Mouse (Mus musculus) hindbrain, embryonic 10.5 days (tissue): ENCODE results near the gene Dph1. TPM values are rescaled to one million over a fixed set of nuclear protein-coding genes. Genes with fewer than 3 reads are reported as not detected.

Experiments used
- DNase-seq: peaks from one replicate; pipeline ENCODE4 v3.0.0-alpha.2; 2017; ENCODE audit warnings: low spot score
- H3K27ac ChIP-seq: fragments of 300-500 bp; sonication (generic); 2 replicates; pipeline ENCODE4 v1.5.1; 2016; ENCODE audit warnings: mild to moderate bottlenecking, moderate library complexity
- H3K27me3 ChIP-seq: fragments of 300-500 bp; sonication (generic); 2 replicates; pipeline ENCODE4 v1.6.1; 2016; ENCODE audit warnings: mild to moderate bottlenecking; ENCODE audit not compliant: poor library complexity, insufficient read depth, severe bottlenecking
- H3K36me3 ChIP-seq: fragments of 300-500 bp; sonication (generic); 2 replicates; pipeline ENCODE4 v1.6.1; 2016; ENCODE audit warnings: mild to moderate bottlenecking, moderate library complexity
- H3K4me1 ChIP-seq: fragments of 300-500 bp; sonication (generic); replicated peaks from 2 replicates; pipeline ENCODE4 v1.6.1; 2016; ENCODE audit warnings: mild to moderate bottlenecking
- H3K4me3 ChIP-seq: fragments of 300-500 bp; sonication (generic); 2 replicates; pipeline ENCODE4 v1.5.1; 2016; ENCODE audit warnings: mild to moderate bottlenecking, moderate library complexity
- H3K9me3 ChIP-seq: fragments of 300-500 bp; sonication (generic); 2 replicates; pipeline ENCODE4 v1.6.1; 2016; ENCODE audit warnings: mild to moderate bottlenecking, moderate library complexity
- WGBS: fragments of 180-500 bp; shearing (Covaris S2); methylation state at CpG from one replicate; pipeline ENCODE4 v1.1.7; 2016; 5-methylcytosine and 5-hydroxymethylcytosine counted together
- microRNA counts: library from miRNA; unstranded; fragments of <30 nt; microRNA quantifications from one replicate; lab custom pipeline; 2017
- polyA plus RNA-seq: library from polyadenylated mRNA; unstranded; fragments of >200 nt; fragmentation: Nextera tagmentation; extraction: Ambion mirVana; gene quantifications from 2 replicates; pipeline ENCODE4 v1.2.1, GENCODE M21; 2016

Dph1 gene
- polyA plus RNA-seq, 1 experiment from 2014 or later: 23.2 TPM

DNA sequence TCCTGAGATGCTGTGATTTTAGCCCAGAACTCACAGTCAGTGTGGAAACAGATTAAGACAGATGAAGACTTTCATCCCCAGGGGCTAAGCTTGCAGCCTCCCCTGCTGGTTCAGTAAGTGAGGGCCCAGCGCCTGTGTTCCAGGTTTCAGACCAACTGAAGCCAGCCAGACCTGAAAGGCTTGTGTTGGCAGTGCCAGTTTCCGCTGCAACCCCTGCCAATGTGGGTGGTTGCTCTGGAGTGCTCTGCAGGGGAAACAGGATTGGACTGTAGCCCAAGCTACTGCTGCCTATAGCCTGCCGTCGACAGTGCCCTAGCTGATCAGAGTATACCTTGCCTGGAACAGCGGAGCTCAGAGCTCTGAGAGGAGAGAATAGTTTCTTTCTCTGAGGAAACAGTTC is 58.8 kb downstream of the Dph1 start:
- no peaks in the 10 kb centered on the region for H3K27me3 ChIP-seq
- peaks cover 16% of the 10 kb centered on the region for H3K4me1 ChIP-seq
- peaks cover 4% of the 10 kb centered on the region; the same call in 1 of the 2 replicates for H3K36me3 ChIP-seq
- 94% methylated on average over 5 of the region's 5 CpGs for WGBS
- H3K9me3 ChIP-seq: no peaks in the 10 kb centered on the region
- no peak for DNase-seq
- H3K27ac ChIP-seq: no peak overlapping the region
- no peak overlapping the region for H3K4me3 ChIP-seq

DNA sequence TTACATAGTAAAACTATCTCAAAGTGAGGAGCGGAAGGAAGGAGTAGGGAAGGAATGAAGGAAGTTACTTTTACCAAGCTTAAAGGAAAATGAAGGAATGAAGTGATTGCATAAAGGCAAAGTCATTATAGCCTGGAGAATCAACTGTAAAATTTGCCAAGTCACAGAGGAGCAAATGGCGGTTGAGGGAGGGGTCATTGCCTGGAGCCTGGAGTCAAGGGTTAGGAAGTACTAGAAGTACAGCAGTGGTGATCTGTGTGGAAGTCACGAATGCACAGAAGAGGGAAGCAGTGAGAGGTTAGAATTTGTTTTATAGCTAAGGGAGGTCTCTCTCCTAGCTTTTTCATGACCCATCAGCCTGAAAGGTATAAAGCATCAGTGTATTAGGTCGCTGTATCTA is 59.7 kb downstream of the Dph1 start:
- no peak for DNase-seq
- H3K27me3 ChIP-seq: no peaks in the 10 kb centered on the region
- H3K4me3 ChIP-seq: no peak overlapping the region
- H3K4me1 ChIP-seq: peaks cover 9% of the 10 kb centered on the region; the same call in 1 of the 2 replicates
- no peak overlapping the region for H3K27ac ChIP-seq
- no peaks in the 10 kb centered on the region for H3K9me3 ChIP-seq
- 89% methylated on average over 4 of the region's 4 CpGs for WGBS
- peaks cover 4% of the 10 kb centered on the region; the same call in 1 of the 2 replicates for H3K36me3 ChIP-seq

DNA sequence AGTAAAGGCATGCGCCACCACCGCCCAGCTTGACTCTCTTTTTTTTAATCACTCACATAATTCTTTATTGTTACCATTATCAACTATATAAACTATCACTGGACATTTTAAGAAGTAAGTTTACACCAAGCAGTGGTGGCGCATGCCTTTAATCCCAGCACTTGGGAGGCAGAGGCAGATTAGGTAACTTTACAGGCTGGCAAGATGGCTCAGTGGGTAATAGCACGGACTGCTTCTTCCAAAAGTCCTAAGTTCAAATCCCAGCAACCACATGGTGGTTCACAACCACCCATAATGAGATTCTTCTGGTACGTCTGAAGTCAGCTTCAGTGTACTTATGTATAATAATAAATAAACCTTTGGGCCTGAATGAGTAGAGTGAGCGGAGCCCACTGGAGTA is 61.6 kb downstream of the Dph1 start:
- Histone ChIP-seq H3K4me1 (peaks cover 9% of the 10 kb centered on the region; the same call in 1 of the 2 replicates), H3K27ac (no peak overlapping the region), H3K27me3 (no peaks in the 10 kb centered on the region), H3K36me3 (no peaks in the 10 kb centered on the region; the same call in 1 of the 2 replicates), H3K4me3 (no peak overlapping the region), H3K9me3 (no peaks in the 10 kb centered on the region)
- WGBS: 94% methylated on average over 6 of the region's 6 CpGs
- DNase-seq: no peak

MicroRNAs encoded within 50 kb of the gene (microRNA counts, 519-probe panel; counts per million panel counts)
- 1,255 counts per million, percentile 77 among the panel's probes with 10 or more counts for microRNA mmu-miR-132 (lab: Ali Mortazavi, UCI)
- microRNA mmu-miR-212 (lab: Ali Mortazavi, UCI): 1,255 counts per million, percentile 77 among the panel's probes with 10 or more counts

Other genes starting within 250 kb of the Dph1 start
- 0.15 and 0.52 TPM in 2 replicates for gene Hic1, start 21.7 kb downstream of the Dph1 start, polyA plus RNA-seq
- gene Ovca2, start 12.4 kb downstream of the Dph1 start, polyA plus RNA-seq: 27.6 and 33.1 TPM in 2 replicates
- gene Rtn4rl1, start 2.5 kb upstream of the Dph1 start, polyA plus RNA-seq: 2.5 and 2.8 TPM in 2 replicates
- gene Rpa1, start 157.1 kb upstream of the Dph1 start, polyA plus RNA-seq: 136 and 178 TPM in 2 replicates
- gene Smyd4, start 157.2 kb upstream of the Dph1 start, polyA plus RNA-seq: 14.6 and 17.4 TPM in 2 replicates
- gene Serpinf1, start 231.5 kb upstream of the Dph1 start, polyA plus RNA-seq: 95.3 and 106 TPM in 2 replicates
- gene Serpinf2, start 248.3 kb upstream of the Dph1 start, polyA plus RNA-seq: 0.07 TPM in 1 of 2 replicates, not detected in the other